Mouse (Mus musculus): ENCODE measurements at regions not wholly inside any gene's neighbourhood (a gene's known extent, or its start where the extent isn't known, plus 50 kb on each side); places are given as distances from the start of the nearest gene placed in this dataset.
"Not testable (repeated sequence)": the region's sequence is repeated elsewhere in the genome, so short reads cannot be mapped to it uniquely, and the experiment has no call there.

GRCm38 (mm10) chr8:71823655-71824622 is 57.9 kb upstream of the Zfp709 start:
- not testable (repeated sequence) for DNase-seq (ENCODE audit: low read depth, low spot score)

- not testable (repeated sequence) for DNase-seq (ENCODE audit: low read depth, low spot score)
Observed at GRCm38 (mm10) chr8:71822749-71823148, 59.1 kb upstream of the Zfp709 start.

DNA sequence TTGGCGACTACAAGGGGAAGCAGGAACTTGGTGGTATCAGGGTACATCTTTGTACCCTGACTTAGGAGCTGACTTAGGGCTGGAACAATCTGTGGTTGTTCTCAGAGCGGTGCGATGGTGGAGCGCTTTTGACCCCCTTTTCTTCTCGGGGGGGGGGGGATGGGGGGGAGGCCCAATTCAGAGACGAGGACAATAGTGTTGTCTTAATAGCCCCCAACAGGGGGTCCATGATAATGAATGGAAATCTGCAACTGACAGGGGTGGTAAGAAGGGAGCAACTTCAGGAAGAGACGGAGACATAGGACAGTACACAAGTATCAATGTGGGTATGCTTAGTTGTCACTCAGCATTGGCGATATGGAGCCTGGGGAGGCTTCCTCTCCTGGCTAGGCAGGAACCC is 61.9 kb upstream of the Zfp709 start:
- DNase-seq (ENCODE audit: low read depth, low spot score) = not testable (repeated sequence)

GRCm38 (mm10) chr8:71819381-71819780 is 62.4 kb upstream of the Zfp709 start:
- DNase-seq (ENCODE audit: low read depth, low spot score) = not testable (repeated sequence)

GRCm38 (mm10) chr8:71816272-71817034 is 65.4 kb upstream of the Zfp709 start:
- DNase-seq (ENCODE audit: low read depth, low spot score) = not testable (repeated sequence)

GRCm38 (mm10) chr8:71815813-71816212 is 66.0 kb upstream of the Zfp709 start:
- DNase-seq (ENCODE audit: low read depth, low spot score) = not testable (repeated sequence)

- DNase-seq (ENCODE audit: low read depth, low spot score) = not testable (repeated sequence)
Observed at GRCm38 (mm10) chr8:71814740-71815514, 66.9 kb upstream of the Zfp709 start.

GRCm38 (mm10) chr8:71813889-71814288 is 67.9 kb upstream of the Zfp709 start:
- DNase-seq (ENCODE audit: low read depth, low spot score) = not testable (repeated sequence)

GRCm38 (mm10) chr8:71813239-71813638 is 68.6 kb upstream of the Zfp709 start:
- DNase-seq (ENCODE audit: low read depth, low spot score) = not testable (repeated sequence)

DNA sequence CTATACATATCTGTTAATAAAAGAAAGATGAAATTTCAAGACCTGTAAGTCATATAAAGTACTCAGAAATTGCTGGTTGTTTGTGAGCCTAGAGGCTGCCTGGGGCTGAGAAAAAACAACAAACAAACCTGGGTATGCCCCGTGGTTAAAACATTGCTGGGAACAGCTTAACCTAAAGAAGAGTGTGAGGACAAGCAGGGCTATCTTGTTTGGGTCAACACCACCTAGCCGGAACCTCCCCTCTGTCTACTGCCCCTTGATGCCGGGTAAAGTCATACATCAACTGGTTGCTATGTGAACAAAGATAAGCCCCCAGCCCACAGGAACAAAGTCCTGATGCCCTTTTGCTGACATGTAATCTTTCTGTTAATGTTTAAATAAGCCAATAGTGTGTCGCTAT is 74.0 kb upstream of the Zfp709 start:
- not testable (repeated sequence) for DNase-seq (ENCODE audit: low read depth, low spot score)

- DNase-seq (ENCODE audit: low read depth, low spot score) = not testable (repeated sequence)
Observed at GRCm38 (mm10) chr8:71804586-71804985, 77.2 kb upstream of the Zfp709 start.

- not testable (repeated sequence) for DNase-seq (ENCODE audit: low read depth, low spot score)
Observed at GRCm38 (mm10) chr8:71802226-71802625, 76.7 kb upstream of the Fcho1 start.

DNA sequence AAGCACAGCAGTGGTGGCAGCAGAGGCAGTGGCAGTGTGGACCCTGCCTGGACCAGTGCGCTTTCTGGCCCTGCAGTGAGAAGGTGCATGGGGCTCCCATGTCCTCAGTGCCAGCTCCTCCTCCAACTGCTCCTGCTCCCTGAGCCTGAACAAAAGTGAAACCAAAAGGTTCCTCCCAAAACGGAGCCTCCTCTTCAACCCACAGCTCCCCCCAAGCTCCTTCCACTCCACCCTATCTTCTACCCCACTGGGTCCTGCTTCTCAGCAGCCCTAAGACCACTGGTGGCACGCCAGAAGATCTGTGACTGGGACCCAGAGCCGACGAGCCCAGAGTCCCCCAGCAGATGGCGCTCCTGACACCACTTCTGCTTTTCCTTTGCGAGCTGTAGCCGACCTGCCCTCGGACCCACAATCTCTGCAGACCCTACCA is 63.5 kb upstream of the Fcho1 start:
- DNase-seq (ENCODE audit: low read depth, low spot score) = peak; percentile 18

DNA sequence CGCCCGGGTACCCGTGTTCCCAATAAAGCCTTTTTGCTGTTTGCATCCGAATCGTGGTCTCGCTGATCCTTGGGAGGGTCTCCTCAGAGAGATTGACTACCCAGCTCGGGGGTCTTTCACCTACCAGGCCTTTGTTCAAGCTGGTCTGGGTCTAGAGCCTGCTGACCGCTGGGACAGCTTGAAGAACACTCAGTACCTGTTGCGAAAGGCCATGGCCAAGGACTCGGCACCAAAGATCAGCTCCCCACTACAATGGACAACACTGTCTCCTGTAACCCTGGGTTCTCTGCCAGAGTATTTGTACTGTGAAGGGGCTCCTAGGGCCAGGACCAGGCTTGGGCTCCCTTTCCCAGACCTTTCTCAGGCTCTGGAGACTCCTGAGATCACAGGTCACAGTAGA is 55.1 kb upstream of the Fcho1 start:
- not testable (repeated sequence) for DNase-seq (ENCODE audit: low read depth, low spot score)

GRCm38 (mm10) chr8:71779824-71780223 is 54.3 kb upstream of the Fcho1 start:
- not testable (repeated sequence) for DNase-seq (ENCODE audit: low read depth, low spot score)

- DNase-seq (ENCODE audit: low read depth, low spot score) = not testable (repeated sequence)
Observed at GRCm38 (mm10) chr8:71779380-71779779, 53.9 kb upstream of the Fcho1 start.

DNA sequence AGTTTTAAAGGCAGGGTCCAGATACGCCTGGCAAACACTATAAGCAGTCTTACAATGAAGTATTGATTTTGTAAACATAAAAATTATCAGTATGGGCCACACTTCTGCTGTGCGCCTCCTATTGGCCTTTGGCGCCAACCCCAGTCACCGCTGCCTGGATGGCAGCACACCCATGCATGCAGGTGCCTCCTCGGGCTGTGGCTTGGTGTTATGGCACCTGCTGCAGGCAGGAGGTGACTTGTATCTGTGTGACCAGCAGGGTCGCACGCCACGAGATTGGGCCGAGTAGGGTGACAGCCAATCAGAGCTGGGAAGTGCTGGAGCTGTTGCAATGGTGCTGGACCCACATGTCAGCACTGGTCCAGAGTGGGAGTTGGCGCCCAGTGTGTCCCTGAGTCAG is 53.4 kb upstream of the Fcho1 start:
- no peak for DNase-seq (ENCODE audit: low read depth, low spot score)
